Mouse (Mus musculus): Measurements from ENCODE around the gene Gins2. TPM values are rescaled to one million over a fixed set of nuclear protein-coding genes. Genes with fewer than 3 reads are reported as not detected.

Gene Gins2
- total RNA-seq, 2 experiments from 2014 or later, result 3.2 to 6.4 TPM

- intact Hi-C loops (cut with DNase I), result loop anchor here (2.0 kb wide), 1 partner anchor 25 kb away; no protein-coding TSS in a partner anchor
Observed at GRCm38 (mm10) chr8:120533380-120533779, 55.7 kb downstream of the Gins2 start.

GRCm38 (mm10) chr8:120532517-120533215 is 56.4 kb downstream of the Gins2 start:
- no peak for DNase-seq
- intact Hi-C loops (cut with DNase I), result loop anchor here (2.0 kb wide), 1 partner anchor 24 kb away; no protein-coding TSS in a partner anchor

More at GRCm38 (mm10) chr8:120533380-120533779, 55.7 kb downstream of the Gins2 start:
- DNase-seq, result no peak

DNA sequence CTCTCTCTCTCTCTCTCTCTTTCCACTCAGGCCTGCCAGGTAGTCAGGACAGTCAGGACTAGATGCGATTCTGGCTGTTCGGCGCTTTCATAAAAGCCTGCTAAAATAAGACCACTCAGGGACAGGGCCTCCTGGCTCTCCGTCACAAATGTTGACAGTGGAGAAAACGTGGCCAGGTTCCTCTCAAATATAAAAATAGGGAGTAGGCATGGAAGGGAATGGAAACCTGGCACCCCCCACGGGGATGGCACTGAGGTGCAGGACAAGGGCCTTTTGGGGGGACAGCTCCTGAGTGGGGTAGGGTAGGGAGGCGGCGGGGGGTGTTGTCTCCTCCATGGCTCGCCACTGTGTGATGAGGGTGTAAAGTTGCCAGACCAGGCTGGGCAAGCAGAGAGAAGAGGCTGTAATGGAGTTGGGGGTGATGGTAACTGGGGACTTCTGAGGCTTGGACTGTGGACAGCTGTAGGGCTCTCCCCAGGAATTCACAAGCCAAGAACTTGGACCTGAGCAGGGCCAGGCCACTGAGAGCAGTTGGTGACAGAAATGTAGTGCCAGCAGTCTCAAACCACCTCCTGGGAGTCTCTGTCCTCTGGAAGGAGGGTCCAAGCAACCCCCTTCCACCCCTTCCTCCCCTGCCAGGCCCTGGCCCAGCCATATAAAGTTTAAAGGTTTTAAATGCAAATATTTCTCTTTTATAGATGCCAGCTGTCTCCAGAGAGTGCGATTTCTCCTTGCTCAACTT is 57.2 kb downstream of the Gins2 start:
- intact Hi-C loops (cut with DNase I), result loop anchor here (2.0 kb wide), 1 partner anchor 23 kb away; no protein-coding TSS in a partner anchor
- DNase-seq, result no peak

- DNase-seq, result no peak
- intact Hi-C loops (cut with DNase I), result no loop called here
Observed at GRCm38 (mm10) chr8:120530954-120531656, 58.0 kb downstream of the Gins2 start.

GRCm38 (mm10) chr8:120529226-120529625 is 59.9 kb downstream of the Gins2 start:
- no peak for DNase-seq
- intact Hi-C loops (cut with DNase I), result no loop called here

Small RNAs within 50 kb of the gene (microRNA-seq; reads per million reads assigned to microRNA genes)
- gene Mir7687, result 0.54 to 5.9 reads per million in 2 experiments

Other genes with a start within 250 kb of the Gins2 start
- 1 to 10 TPM; 3.7 to 4.0 TPM for gene 1190005I06Rik, start 58.3 kb upstream of the Gins2 start, total RNA-seq (2021)
- not detected for gene Gm27021, start 78.8 kb upstream of the Gins2 start, total RNA-seq (2021)
- 1,000 to 10,000 TPM; 4,230 to 4,270 TPM for gene Cox4i1, start 78.9 kb upstream of the Gins2 start, total RNA-seq (2021)
- 10 to 100 TPM; 47.7 to 58.4 TPM for gene Emc8, start 79.3 kb upstream of the Gins2 start, total RNA-seq (2021)
- 1 to 10 TPM; 3.9 to 4.3 TPM for gene Irf8, start 147.1 kb upstream of the Gins2 start, total RNA-seq (2021)

All from heart, postnatal 14 days (tissue).